ENCODE assay signal across 8 mouse cellular contexts in genomic region chr4:59188474-59188801, GRCm38 (mm10). TPM values are rescaled to one million over a fixed set of nuclear protein-coding genes. Genes with fewer than 3 reads are reported as not detected.
DNase-seq lines count a peak whose midpoint lies in the region; ATAC-seq and TF ChIP-seq lines count a peak whose summit lies in the region.

No protein-coding gene starts in this region.

- peak overlapping the region; percentile 97 for H3K27ac ChIP-seq in heart, embryonic 10.5 days
- peak overlapping the region; percentile 50 for H3K27ac ChIP-seq in CH12.LX (ENCODE audit: insufficient read depth, low read depth)
- H3K27ac ChIP-seq in forebrain, postnatal 0 days (ENCODE audit: low read depth, low read length): peak overlapping the region; percentile 99
- peak overlapping the region; percentile 66 for H3K27ac ChIP-seq in macrophage

- H3K4me2 ChIP-seq in CH12.LX (ENCODE audit: insufficient read depth, low read depth, poor library complexity, severe bottlenecking): peak overlapping the region; percentile 90
- H3K4me2 ChIP-seq in forebrain, postnatal 0 days (ENCODE audit: low read depth): peak overlapping the region; percentile 55

- ATAC-seq in forebrain, postnatal 0 days: no peak

- H3K9ac ChIP-seq in CH12.LX (ENCODE audit: insufficient read depth, low read depth): peak overlapping the region; percentile 88
- peak overlapping the region; percentile 94 for H3K9ac ChIP-seq in forebrain, postnatal 0 days

- peak overlapping the region; percentile 93 for H3K4me3 ChIP-seq in heart, embryonic 10.5 days
- H3K4me3 ChIP-seq in CH12.LX (replicated peaks in 1 of 3; ENCODE audit: low read depth in 2 of 3, low read length in 2 of 3, poor library complexity in 1 of 3) (peak overlapping the region; percentile 34 to 99 (median 97)), macrophage (ENCODE audit: inconsistent target) (peak overlapping the region; percentile 49)
- peak overlapping the region; percentile 83 for H3K4me3 ChIP-seq in forebrain, postnatal 0 days (ENCODE audit: low read depth, low read length)

- peak; percentile 5 for DNase-seq in heart, embryonic 10.5 days (ENCODE audit: low spot score)
- DNase-seq in heart, adult 8-10 months (ENCODE audit: low spot score): no peak
- no peak for DNase-seq in CH12.LX (ENCODE audit: extremely low read depth)
- DNase-seq in forebrain, postnatal 0 days: no peak
- DNase-seq in gastrocnemius, postnatal 25 days: no peak
- DNase-seq in cerebellum, postnatal 4 days (ENCODE audit: low spot score in 2 of 2): no peak
- DNase-seq in yolk sac, embryonic 10.5 days (ENCODE audit: low spot score): no peak

- no peak for TF ChIP-seq RAD21 in CH12.LX (IDR thresholded peaks at IDR 0.05; ENCODE audit: low read depth, low read length)

- in situ Hi-C loops in CH12.LX (cut with MboI; ENCODE audit: low pct_ligation_motif_present, low pct_unique_long_range_greater_than_20kb, low sequenced_read_pairs): loop anchor here (25.0 kb wide), 1 partner anchor 149 kb away; no protein-coding TSS in a partner anchor

- dilution Hi-C loops in CH12.LX (cut with MboI; ENCODE audit: extremely low pct_ligation_motif_present, extremely low pct_unique_long_range_greater_than_20kb, low sequenced_read_pairs): no loop called here

- no peaks in the 10 kb centered on the region for H3K27me3 ChIP-seq in heart, embryonic 10.5 days (ENCODE audit: insufficient read depth, poor library complexity, severe bottlenecking)
- no peaks in the 10 kb centered on the region for H3K27me3 ChIP-seq in CH12.LX (replicated peaks)
- H3K27me3 ChIP-seq in forebrain, postnatal 0 days (ENCODE audit: insufficient read depth, low read length): no peaks in the 10 kb centered on the region

- 31% methylated on average over 4 of the region's 4 CpGs for WGBS in heart, embryonic 10.5 days
- 12% methylated on average over 4 of the region's 4 CpGs for WGBS in forebrain, postnatal 0 days
- 0% methylated on average over 4 of the region's 4 CpGs for WGBS in macrophage (ENCODE audit: missing documents)

- H3K9me3 ChIP-seq in heart, embryonic 10.5 days: no peaks in the 10 kb centered on the region
- H3K9me3 ChIP-seq in CH12.LX (replicated peaks; ENCODE audit: low read length): no peaks in the 10 kb centered on the region
- H3K9me3 ChIP-seq in forebrain, postnatal 0 days (ENCODE audit: low read length): no peaks in the 10 kb centered on the region

- H3K79me2 ChIP-seq in CH12.LX (replicated peaks; ENCODE audit: control insufficient read depth, extremely low read depth, insufficient read depth, poor library complexity, severe bottlenecking) (peaks cover 35% of the 10 kb centered on the region), macrophage (ENCODE audit: inconsistent target) (peaks cover 39% of the 10 kb centered on the region)

- no peak for TF ChIP-seq EP300 in CH12.LX (IDR thresholded peaks at IDR 0.05; ENCODE audit: low read length)

- TF ChIP-seq POLR2A in CH12.LX (IDR thresholded peaks at IDR 0.05; ENCODE audit: low read depth, low read length): no peak

- no peak for TF ChIP-seq CTCF in CH12.LX (conservative IDR thresholded peaks at IDR 0.05 in 1 of 2, IDR thresholded peaks at IDR 0.05 in 1 of 2; ENCODE audit: low read depth in 2 of 2, low read length in 2 of 2)
- no peak for TF ChIP-seq CTCF in forebrain, postnatal 0 days (IDR thresholded peaks at IDR 0.05; ENCODE audit: low read depth)

- no peaks in the 10 kb centered on the region; the same call in 1 of the 2 replicates for H3K36me3 ChIP-seq in heart, embryonic 10.5 days
- H3K36me3 ChIP-seq in CH12.LX (replicated peaks in 1 of 2; ENCODE audit: control insufficient read depth in 1 of 2, insufficient read depth in 1 of 2, low read length in 1 of 2) (peaks cover 0 to 3% of the 10 kb centered on the region in 2 experiments), macrophage (ENCODE audit: inconsistent target) (no peaks in the 10 kb centered on the region)
- H3K36me3 ChIP-seq in forebrain, postnatal 0 days (ENCODE audit: insufficient read depth): no peaks in the 10 kb centered on the region

- peaks cover 10% of the 10 kb centered on the region; the same call in 1 of the 2 replicates for H3K4me1 ChIP-seq in heart, embryonic 10.5 days
- peaks cover 3 to 13% of the 10 kb centered on the region in 2 experiments for H3K4me1 ChIP-seq in CH12.LX (ENCODE audit: control insufficient read depth in 1 of 2, insufficient read depth in 2 of 2)
- H3K4me1 ChIP-seq in forebrain, postnatal 0 days (ENCODE audit: insufficient read depth): peaks cover 4% of the 10 kb centered on the region; the same call in 1 of the 2 replicates

TF ChIP-seq in CH12.LX, 34 proteins besides CTCF, POLR2A, EP300 and RAD21:
- TF ChIP-seq BHLHE40 (IDR thresholded peaks at IDR 0.05; ENCODE audit: low read depth, low read length): peak; percentile 14; the same call in 1 of the 2 replicates
- 0 out of 2 replicates have a peak, but pooled peaks have one; percentile 0 for TF ChIP-seq CHD1 (IDR thresholded peaks at IDR 0.05; ENCODE audit: low read depth, low read length)
- no peak for TF ChIP-seq MAX (IDR thresholded peaks at IDR 0.05; ENCODE audit: low read length)
- TF ChIP-seq IRF4 (IDR thresholded peaks at IDR 0.05; ENCODE audit: low read depth, low read length): no peak

RNA-seq across cellular contexts. Expression of gene Ugcg, which starts 0.6 kb away (rescaled TPM):
- polyA plus RNA-seq in heart, embryonic 10.5 days (2016; fragmentation: Nextera tagmentation; extraction: Ambion mirVana): 8.2 and 9.7 TPM in 2 replicates
- 10 to 100 TPM; 11.7 to 14.2 (median 13.5) TPM for total RNA-seq in heart, adult 8-10 months (2022)
- 28.7 and 33.8 TPM in 2 replicates for total RNA-seq in CH12.LX (2012; rRNA removed)
- 68.7 and 69.5 TPM in 2 replicates for total RNA-seq in CH12.LX (2014; rRNA removed)
- polyA plus RNA-seq in CH12.LX (2012; ENCODE audit: insufficient read length, low read depth): 24.2 and 25.8 TPM in 2 replicates
- total RNA-seq in forebrain, postnatal 0 days (2014; rRNA removed): 52.7 and 66.4 TPM in 2 replicates
- 12.9 and 18.5 TPM in 2 replicates for polyA plus RNA-seq in forebrain, postnatal 0 days (2015; fragmentation: Nextera tagmentation; extraction: Ambion mirVana)
- total RNA-seq in macrophage (2018; cell fraction: chromatin; rRNA removed): 100 to 1,000 TPM in 3 of 26 experiments, 10 to 100 TPM in 23; 21.0 to 221 (median 44.9) TPM
- total RNA-seq in macrophage (2018; cell fraction: cytosol; rRNA removed): 10 to 100 TPM; 16.2 to 84.2 (median 24.2) TPM
- total RNA-seq in macrophage (2018; cell fraction: nucleus; rRNA removed): 100 to 1,000 TPM in 5 of 26 experiments, 10 to 100 TPM in 21; 35.4 to 162 (median 50.0) TPM
- polyA plus RNA-seq in macrophage (2018): 15.3 to 16.7 TPM (median 16.4 TPM) in 3 replicates
- 1 to 10 TPM; 7.8 to 8.7 TPM for total RNA-seq in gastrocnemius, postnatal 25 days (2021)

RNA-seq across cellular contexts. Expression of gene AI481877, which starts 49.7 kb away (rescaled TPM):
- not detected in 2 replicates for polyA plus RNA-seq in heart, embryonic 10.5 days (2016; fragmentation: Nextera tagmentation; extraction: Ambion mirVana)
- not detected for total RNA-seq in heart, adult 8-10 months (2022)
- total RNA-seq in CH12.LX (2012; rRNA removed): not detected in 2 replicates
- total RNA-seq in CH12.LX (2014; rRNA removed): not detected in 2 replicates
- not detected in 2 replicates for polyA plus RNA-seq in CH12.LX (2012; ENCODE audit: insufficient read length, low read depth)
- not detected in 2 replicates for total RNA-seq in forebrain, postnatal 0 days (2014; rRNA removed)
- polyA plus RNA-seq in forebrain, postnatal 0 days (2015; fragmentation: Nextera tagmentation; extraction: Ambion mirVana): not detected in 2 replicates
- not detected for total RNA-seq in macrophage (2018; cell fraction: chromatin; rRNA removed)
- total RNA-seq in macrophage (2018; cell fraction: cytosol; rRNA removed): not detected
- not detected for total RNA-seq in macrophage (2018; cell fraction: nucleus; rRNA removed)
- polyA plus RNA-seq in macrophage (2018): not detected in 3 replicates
- not detected for total RNA-seq in gastrocnemius, postnatal 25 days (2021)
